10 mouse cellular contexts compared by ENCODE assay signal in the genomic region with DNA sequence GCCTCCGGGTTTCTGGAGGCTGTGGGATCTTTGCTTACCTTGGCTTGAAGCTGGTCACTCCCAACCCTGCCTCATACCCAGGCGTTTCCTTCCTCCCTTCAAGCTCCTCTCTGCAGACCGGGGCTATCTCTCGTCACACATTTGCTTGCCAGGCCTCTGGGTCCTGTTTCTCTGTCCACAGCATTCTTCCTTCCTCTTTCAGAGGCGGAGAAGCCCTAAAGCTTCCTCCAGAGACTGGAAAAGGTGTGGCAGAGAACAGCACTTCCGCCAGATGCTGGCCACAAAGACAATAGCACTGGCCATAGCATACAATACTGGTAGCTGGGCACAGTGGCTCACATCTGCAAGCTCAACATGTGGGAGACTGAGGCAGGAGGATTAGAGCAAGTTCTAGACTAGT. TPM values are rescaled to one million over a fixed set of nuclear protein-coding genes. Genes with fewer than 3 reads are reported as not detected.
A peak's percentile ranks its signal among the peaks of the same experiment; 100 is the strongest.
DNase-seq lines count a peak whose midpoint lies in the region; ATAC-seq and TF ChIP-seq lines count a peak whose summit lies in the region.
"Had no signal": no experiment of that assay in that cellular context is flagged by ENCODE, and none has a peak within 500 bp of the region (broad histone marks: within the 10 kb centered on the region; RNA-seq: fewer than 3 reads in every experiment).

No protein-coding gene starts in this region.

- no peaks in the 10 kb centered on the region for H3K27me3 ChIP-seq in midbrain, embryonic 12.5 days
- no peaks in the 10 kb centered on the region for H3K27me3 ChIP-seq in midbrain, embryonic 13.5 days
- no peaks in the 10 kb centered on the region for H3K27me3 ChIP-seq in heart, embryonic 15.5 days
- no peaks in the 10 kb centered on the region for H3K27me3 ChIP-seq in limb, embryonic 12.5 days
- H3K27me3 ChIP-seq in small intestine, adult 2 months (ENCODE audit: control insufficient read depth, insufficient read depth, low read length) = no peaks in the 10 kb centered on the region
- H3K27me3 ChIP-seq in forebrain, embryonic 12.5 days = peaks cover 5% of the 10 kb centered on the region

- DNase-seq in Muller cell, postnatal 12 days (ENCODE audit: inconsistent ontology term) = no peak
- no peak for DNase-seq in layer of hippocampus, adult 9-10 months (ENCODE audit: low spot score)
- DNase-seq: layer of hippocampus, adult 9-11 months; thymus, postnatal 14 days had no signal

- TF ChIP-seq POLR2A in small intestine, adult 2 months (IDR thresholded peaks at IDR 0.05; ENCODE audit: low read depth, low read length) = no peak

- H3K4me2 ChIP-seq in midbrain, embryonic 12.5 days (replicated peaks) = no peak overlapping the region
- no peak overlapping the region for H3K4me2 ChIP-seq in midbrain, embryonic 13.5 days (replicated peaks)
- H3K4me2 ChIP-seq in heart, embryonic 15.5 days = no peak overlapping the region
- H3K4me2 ChIP-seq in limb, embryonic 12.5 days = no peak overlapping the region
- H3K4me2 ChIP-seq in forebrain, embryonic 12.5 days = no peak overlapping the region

- no peaks in the 10 kb centered on the region for H3K36me3 ChIP-seq in midbrain, embryonic 12.5 days
- H3K36me3 ChIP-seq in midbrain, embryonic 13.5 days = no peaks in the 10 kb centered on the region
- no peaks in the 10 kb centered on the region for H3K36me3 ChIP-seq in heart, embryonic 15.5 days
- H3K36me3 ChIP-seq in limb, embryonic 12.5 days = peaks cover 4% of the 10 kb centered on the region; the same call in 1 of the 2 replicates
- no peaks in the 10 kb centered on the region for H3K36me3 ChIP-seq in small intestine, adult 2 months (ENCODE audit: control insufficient read depth, insufficient read depth, low read length)
- no peaks in the 10 kb centered on the region for H3K36me3 ChIP-seq in forebrain, embryonic 12.5 days (replicated peaks)

- no peak for ATAC-seq in midbrain, embryonic 12.5 days (ENCODE audit: low FRiP score, low read depth)
- ATAC-seq in midbrain, embryonic 13.5 days = no peak
- peak; percentile 44; the same call in 1 of the 2 replicates for ATAC-seq in heart, embryonic 15.5 days (replicated peaks; ENCODE audit: insufficient number of reproducible peaks, insufficient read depth, low FRiP score, low read depth)
- ATAC-seq in limb, embryonic 12.5 days (ENCODE audit: insufficient number of reproducible peaks, insufficient read depth, low FRiP score, low TSS enrichment, low read depth) = no peak
- no peak for ATAC-seq in forebrain, embryonic 12.5 days (ENCODE audit: low FRiP score)

- no peak for TF ChIP-seq CTCF in small intestine, adult 2 months (IDR thresholded peaks at IDR 0.05; ENCODE audit: extremely low read depth, insufficient read length, insufficient replicate concordance, low read depth, low read length)

- no peak overlapping the region for H3K4me3 ChIP-seq in midbrain, embryonic 12.5 days
- no peak overlapping the region for H3K4me3 ChIP-seq in midbrain, embryonic 13.5 days (replicated peaks)
- no peak overlapping the region for H3K4me3 ChIP-seq in heart, embryonic 15.5 days
- no peak overlapping the region for H3K4me3 ChIP-seq in limb, embryonic 12.5 days (replicated peaks)
- no peak overlapping the region for H3K4me3 ChIP-seq in small intestine, adult 2 months (ENCODE audit: low read depth, low read length)
- no peak overlapping the region for H3K4me3 ChIP-seq in forebrain, embryonic 12.5 days (replicated peaks)

- peak overlapping the region; percentile 99; the same call in 1 of the 2 replicates for H3K27ac ChIP-seq in midbrain, embryonic 12.5 days (replicated peaks)
- H3K27ac ChIP-seq in midbrain, embryonic 13.5 days = no peak overlapping the region
- H3K27ac ChIP-seq in heart, embryonic 15.5 days = peak overlapping the region; percentile 59
- 0 out of 2 replicates have a peak overlapping the region, but pooled peaks have one; percentile 45 for H3K27ac ChIP-seq in limb, embryonic 12.5 days
- H3K27ac ChIP-seq in small intestine, adult 2 months (ENCODE audit: insufficient read depth, low read depth, low read length) = peak overlapping the region; percentile 60
- H3K27ac ChIP-seq in forebrain, embryonic 12.5 days = no peak overlapping the region

- no peak overlapping the region for H3K9ac ChIP-seq in midbrain, embryonic 12.5 days (replicated peaks)
- H3K9ac ChIP-seq in midbrain, embryonic 13.5 days (replicated peaks) = no peak overlapping the region
- H3K9ac ChIP-seq in heart, embryonic 15.5 days = no peak overlapping the region
- no peak overlapping the region for H3K9ac ChIP-seq in limb, embryonic 12.5 days (replicated peaks)
- no peak overlapping the region for H3K9ac ChIP-seq in forebrain, embryonic 12.5 days

- peaks cover 61% of the 10 kb centered on the region for H3K4me1 ChIP-seq in midbrain, embryonic 12.5 days
- peaks cover 55% of the 10 kb centered on the region for H3K4me1 ChIP-seq in midbrain, embryonic 13.5 days (replicated peaks)
- H3K4me1 ChIP-seq in heart, embryonic 15.5 days (replicated peaks) = peaks cover 68% of the 10 kb centered on the region
- H3K4me1 ChIP-seq in limb, embryonic 12.5 days (replicated peaks) = peaks cover 59% of the 10 kb centered on the region
- peaks cover 36% of the 10 kb centered on the region for H3K4me1 ChIP-seq in small intestine, adult 2 months (ENCODE audit: control insufficient read depth, insufficient read depth, insufficient read length, low read length)
- H3K4me1 ChIP-seq in forebrain, embryonic 12.5 days = peaks cover 58% of the 10 kb centered on the region

- peaks cover 1% of the 10 kb centered on the region; the same call in 1 of the 2 replicates for H3K9me3 ChIP-seq in midbrain, embryonic 12.5 days
- no peaks in the 10 kb centered on the region; the same call in 1 of the 2 replicates for H3K9me3 ChIP-seq in midbrain, embryonic 13.5 days
- no peaks in the 10 kb centered on the region for H3K9me3 ChIP-seq in heart, embryonic 15.5 days (replicated peaks)
- no peaks in the 10 kb centered on the region for H3K9me3 ChIP-seq in limb, embryonic 12.5 days
- H3K9me3 ChIP-seq in forebrain, embryonic 12.5 days = peaks cover 2% of the 10 kb centered on the region; the same call in 1 of the 2 replicates

- 82% methylated on average over 6 of the region's 6 CpGs for WGBS in midbrain, embryonic 12.5 days
- WGBS in midbrain, embryonic 13.5 days = 87% methylated on average over 6 of the region's 6 CpGs
- WGBS in heart, embryonic 15.5 days = 46% methylated on average over 6 of the region's 6 CpGs
- 73% methylated on average over 6 of the region's 6 CpGs for WGBS in limb, embryonic 12.5 days
- WGBS in small intestine, adult 2 months = 71% methylated on average over 6 of the region's 6 CpGs
- 84% methylated on average over 6 of the region's 6 CpGs for WGBS in forebrain, embryonic 12.5 days

RNA-seq across cellular contexts. Expression of gene Bahcc1, which starts 13.8 kb away (rescaled TPM):
- polyA plus RNA-seq in midbrain, embryonic 12.5 days (2016; fragmentation: Nextera tagmentation; extraction: Ambion mirVana) = 25.1 and 26.1 TPM in 2 replicates
- 17.4 and 19.5 TPM in 2 replicates for polyA plus RNA-seq in midbrain, embryonic 13.5 days (2015; fragmentation: Nextera tagmentation; extraction: Ambion mirVana)
- polyA plus RNA-seq in heart, embryonic 15.5 days (2015; fragmentation: Nextera tagmentation; extraction: Ambion mirVana) = 4.2 and 5.7 TPM in 2 replicates
- 18.3 and 18.5 TPM in 2 replicates for polyA plus RNA-seq in limb, embryonic 12.5 days (2016; fragmentation: Nextera tagmentation; extraction: Ambion mirVana)
- 7.0 and 15.4 TPM in 2 replicates for polyA plus RNA-seq in small intestine, adult 2 months (2012; rRNA removed)
- 23.5 and 24.0 TPM in 2 replicates for polyA plus RNA-seq in forebrain, embryonic 12.5 days (2016; fragmentation: Nextera tagmentation; extraction: Ambion mirVana)

Comparison
In these comparisons a context has a peak if more than half of its experiments do, and no peak if none do; other contexts are left out.
1. H3K27ac ChIP-seq: peak in midbrain, embryonic 12.5 days (single experiment), heart, embryonic 15.5 days (single experiment), limb, embryonic 12.5 days (single experiment) and small intestine, adult 2 months (single experiment); none in midbrain, embryonic 13.5 days (single experiment) and forebrain, embryonic 12.5 days (single experiment).